Mouse (Mus musculus) skeletal muscle tissue, adult 2 months (tissue): ENCODE results near the gene Fgd5.
A peak's percentile ranks its signal among the peaks of the same experiment; 100 is the strongest.
"Not testable (repeated sequence)": the region's sequence is repeated elsewhere in the genome, so short reads cannot be mapped to it uniquely, and the experiment has no call there.

Experiments used
- DNase-seq: peaks from one replicate; pipeline ENCODE4 v3.0.0-alpha.2; 2012; ENCODE audit warnings: low read depth, low spot score

Fgd5 gene

GRCm38 (mm10) chr6:92065721-92066496 is 87.2 kb downstream of the Fgd5 start:
- no peak for DNase-seq

- DNase-seq = peak; percentile 76
These were observed 88.6 kb downstream of the Fgd5 start for GRCm38 (mm10) chr6:92067146-92067790.

- peak; percentile 61 for DNase-seq
These were observed 92.6 kb downstream of the Fgd5 start for GRCm38 (mm10) chr6:92071121-92071839.

GRCm38 (mm10) chr6:92080730-92081129 is 102.1 kb downstream of the Fgd5 start:
- DNase-seq = no peak

GRCm38 (mm10) chr6:92082756-92083155 is 104.1 kb downstream of the Fgd5 start:
- DNase-seq = no peak

GRCm38 (mm10) chr6:92084932-92085331 is 106.3 kb downstream of the Fgd5 start:
- no peak for DNase-seq

GRCm38 (mm10) chr6:92089141-92089540 is 110.5 kb downstream of the Fgd5 start:
- DNase-seq = not testable (repeated sequence)

GRCm38 (mm10) chr6:92089982-92090381 is 111.3 kb downstream of the Fgd5 start:
- no peak for DNase-seq

- DNase-seq = no peak
These were observed 111.8 kb downstream of the Fgd5 start for GRCm38 (mm10) chr6:92090497-92090896.

- DNase-seq = peak; percentile 77
These were observed 112.5 kb downstream of the Fgd5 start, which contains the start of gene Nr2c2 for GRCm38 (mm10) chr6:92091130-92091591. Gene Nr2c2 (plus strand): TSS chr6:92091390.

- DNase-seq = peak; percentile 99
These were observed 113.2 kb downstream of the Fgd5 start for GRCm38 (mm10) chr6:92091767-92092489.

- DNase-seq = no peak
These were observed 114.1 kb downstream of the Fgd5 start for GRCm38 (mm10) chr6:92092737-92093136.

- DNase-seq = no peak
These were observed 115.2 kb downstream of the Fgd5 start for GRCm38 (mm10) chr6:92093869-92094268.

- DNase-seq = no peak
These were observed 122.1 kb downstream of the Fgd5 start for GRCm38 (mm10) chr6:92100679-92101360.

- DNase-seq = no peak
These were observed 145.9 kb downstream of the Fgd5 start for GRCm38 (mm10) chr6:92124547-92124946.
